Mouse (Mus musculus) cerebellum, postnatal 36 days (tissue): ENCODE measurements at regions not wholly inside any gene's neighbourhood (a gene's known extent, or its start where the extent isn't known, plus 50 kb on each side); places are given as distances from the start of the nearest gene placed in this dataset.

Experiments
- DNase-seq, 2 experiments: peaks; one replicate each; pipeline ENCODE4 v3.0.0; 2021 to 2022; ENCODE audit warnings: mixed read lengths in 2 of 2

DNA sequence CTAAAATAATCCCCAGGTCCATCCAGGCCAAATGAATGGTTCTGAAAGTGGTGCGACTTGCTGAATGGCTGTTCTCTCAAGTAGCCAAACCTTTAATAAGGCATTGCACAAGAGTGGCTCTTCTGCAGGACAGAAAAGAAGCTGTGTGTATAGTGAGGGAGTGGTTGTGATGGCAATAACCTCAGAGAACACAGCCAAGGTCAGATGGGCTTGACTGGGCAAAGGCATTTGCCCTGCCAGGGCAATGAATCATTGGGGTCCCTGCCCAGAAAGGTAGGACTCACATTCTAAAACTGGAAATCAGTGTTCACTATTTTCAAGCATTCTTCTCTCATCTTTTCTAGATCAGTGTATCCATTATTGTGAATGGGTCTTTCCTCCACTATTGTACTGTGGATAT lies 295.4 kb upstream of the Usp25 start:
- no peak for DNase-seq

DNA sequence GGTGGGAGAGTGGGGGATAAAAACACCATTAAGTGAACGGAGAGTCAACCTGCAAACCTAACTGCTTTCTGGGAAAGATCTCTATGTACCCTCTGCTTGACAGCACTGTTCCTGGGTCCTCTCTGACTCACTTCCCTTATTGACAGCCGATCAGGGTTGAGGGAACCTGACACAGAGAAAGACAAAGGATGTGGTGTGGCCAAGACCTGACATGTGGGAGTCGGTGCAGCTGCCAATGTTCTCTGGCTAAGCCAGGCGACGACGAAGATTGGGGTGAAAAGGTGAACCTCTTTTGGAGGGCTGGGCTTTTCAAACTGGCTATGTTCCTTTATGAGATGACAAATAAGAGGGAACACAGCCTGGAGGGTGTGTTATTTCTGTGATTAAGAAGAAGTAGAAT lies 318.6 kb upstream of the Usp25 start:
- no peak for DNase-seq

GRCm38 (mm10) chr16:76687735-76688447 lies 314.3 kb upstream of the Nrip1 start:
- DNase-seq, result peak in 1 of 2 experiments; percentile 11

- no peak for DNase-seq
Observed at GRCm38 (mm10) chr16:76685562-76685961, 311.9 kb upstream of the Nrip1 start.

DNA sequence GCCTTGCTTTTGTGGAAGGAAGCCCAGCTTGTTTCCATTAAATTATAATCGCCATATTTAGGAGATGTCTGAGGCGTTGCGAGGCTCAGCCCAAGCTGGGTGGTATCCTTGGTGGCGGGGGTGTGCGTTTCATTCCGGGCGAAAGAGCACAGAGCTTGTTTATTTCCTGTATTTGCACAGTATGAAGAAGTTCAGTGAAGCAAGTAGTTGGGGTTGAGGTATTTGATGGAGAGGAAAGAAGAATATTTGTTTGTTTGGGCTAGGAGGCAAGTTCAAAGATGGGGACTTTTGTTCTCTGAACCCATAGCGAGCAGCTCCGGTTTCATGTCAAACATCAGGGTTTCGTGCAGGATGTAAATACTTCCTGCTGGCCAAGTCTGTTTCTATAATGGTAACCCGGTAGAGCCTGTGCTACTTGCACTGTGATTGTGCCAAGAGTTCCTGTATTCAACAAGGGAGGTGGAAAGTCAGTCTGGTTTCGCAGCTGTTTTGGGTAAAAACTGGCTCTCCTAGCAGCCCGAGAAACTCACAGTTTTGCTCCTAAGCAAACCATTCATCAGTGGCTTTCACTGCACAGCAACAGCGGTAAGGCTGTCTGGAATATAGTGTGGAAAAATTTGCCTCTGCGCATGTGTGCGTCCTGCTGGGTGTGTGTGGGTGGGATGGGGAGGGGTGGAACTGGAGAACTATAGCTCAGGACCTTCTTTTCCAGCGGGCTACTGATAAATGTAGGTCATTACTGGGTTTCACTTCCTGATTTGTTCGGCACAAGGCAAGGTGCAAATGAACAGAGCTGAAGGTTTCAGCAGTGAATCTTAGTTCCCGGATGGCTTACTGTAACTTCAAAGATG lies 306.7 kb upstream of the Nrip1 start:
- DNase-seq, result no peak

GRCm38 (mm10) chr16:76678885-76679284 lies 305.3 kb upstream of the Nrip1 start:
- no peak for DNase-seq

- no peak for DNase-seq
Observed at GRCm38 (mm10) chr16:76669795-76670194, 296.2 kb upstream of the Nrip1 start.

DNA sequence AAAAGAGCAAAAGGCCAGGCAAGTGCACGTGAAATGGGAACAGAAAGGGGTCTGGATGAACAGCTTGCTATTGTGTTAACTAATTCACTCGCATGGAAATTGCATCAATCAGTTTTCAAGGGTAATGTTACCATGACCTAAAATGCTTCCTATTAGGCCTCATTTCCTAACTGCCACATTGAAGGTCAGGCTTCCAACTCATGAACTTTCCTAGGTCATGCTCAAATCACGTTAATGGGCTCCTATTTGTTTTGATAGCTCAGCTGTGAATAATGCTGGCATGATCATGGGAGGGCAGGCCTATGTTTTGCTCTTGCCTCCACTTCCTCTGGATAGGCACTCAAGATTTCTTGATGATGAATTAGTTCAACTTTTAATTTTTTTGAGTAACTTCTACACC lies 293.4 kb upstream of the Nrip1 start:
- DNase-seq, result no peak

- DNase-seq, result no peak
Observed at GRCm38 (mm10) chr16:76655106-76655505, 281.5 kb upstream of the Nrip1 start.

- no peak for DNase-seq
Observed at GRCm38 (mm10) chr16:76644281-76644680, 270.7 kb upstream of the Nrip1 start.

- no peak for DNase-seq
Observed at GRCm38 (mm10) chr16:76643801-76644200, 270.2 kb upstream of the Nrip1 start.

DNA sequence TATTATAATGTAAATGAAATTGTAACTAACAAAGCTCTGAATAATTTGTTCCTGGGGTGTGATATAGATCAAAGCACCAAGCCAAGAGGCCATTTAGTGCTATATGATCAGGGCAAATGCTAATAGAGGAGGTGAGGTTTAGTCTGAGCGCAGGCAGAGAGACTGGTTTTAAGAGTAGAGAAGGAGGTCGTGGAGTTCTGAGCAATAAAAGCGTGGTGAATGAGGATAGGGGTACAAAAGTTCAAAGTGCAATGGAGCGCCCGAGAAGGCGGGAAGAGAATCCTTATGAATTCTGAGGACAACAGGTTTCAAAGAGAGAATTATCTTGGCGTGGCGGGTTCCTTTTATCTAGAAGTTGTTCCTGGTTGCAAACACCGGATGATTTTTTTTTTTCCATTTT lies 261.5 kb upstream of the Nrip1 start:
- DNase-seq, result no peak

DNA sequence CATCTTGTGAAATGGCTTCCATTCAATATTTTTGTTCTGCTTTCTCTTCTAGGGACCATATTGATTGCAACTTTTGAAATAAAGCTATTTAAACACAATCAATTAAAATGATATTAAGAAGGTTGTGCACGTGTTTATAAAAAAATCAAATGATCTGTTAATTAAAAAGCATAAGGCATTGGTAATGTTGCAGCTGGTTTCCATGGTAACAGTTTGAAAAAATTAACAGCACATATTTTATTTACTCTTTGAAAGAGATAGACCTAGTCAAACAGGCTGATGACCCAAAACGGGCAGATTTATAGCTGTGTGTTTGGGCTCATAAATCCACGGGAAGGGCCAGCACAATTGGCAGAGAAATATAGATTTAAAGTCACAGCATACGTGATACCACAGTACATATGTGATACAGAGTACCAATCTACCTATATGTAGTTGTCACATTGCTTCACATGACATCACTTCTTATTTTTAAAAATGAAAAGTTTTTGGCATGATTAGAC lies 260.6 kb upstream of the Nrip1 start:
- no peak for DNase-seq

DNA sequence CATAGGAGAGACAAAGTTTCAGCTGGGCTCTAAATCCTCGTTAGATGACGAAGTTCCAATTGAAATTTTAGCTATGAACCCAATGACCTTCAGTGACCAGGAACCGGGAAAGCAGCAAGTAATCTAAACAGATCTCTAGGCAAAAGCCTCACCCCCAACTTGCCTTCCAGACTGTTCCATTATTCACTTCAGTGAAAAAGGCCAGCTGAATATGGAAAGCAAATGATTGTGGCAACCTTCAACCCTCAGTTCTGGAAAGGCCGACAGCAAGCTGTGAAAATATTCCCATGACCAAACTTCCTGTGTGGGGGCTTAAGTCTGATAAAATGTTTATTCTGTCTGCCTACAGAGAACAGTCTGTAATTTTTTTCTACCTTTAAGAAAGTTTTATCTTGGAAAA lies 252.5 kb upstream of the Nrip1 start:
- no peak for DNase-seq

DNA sequence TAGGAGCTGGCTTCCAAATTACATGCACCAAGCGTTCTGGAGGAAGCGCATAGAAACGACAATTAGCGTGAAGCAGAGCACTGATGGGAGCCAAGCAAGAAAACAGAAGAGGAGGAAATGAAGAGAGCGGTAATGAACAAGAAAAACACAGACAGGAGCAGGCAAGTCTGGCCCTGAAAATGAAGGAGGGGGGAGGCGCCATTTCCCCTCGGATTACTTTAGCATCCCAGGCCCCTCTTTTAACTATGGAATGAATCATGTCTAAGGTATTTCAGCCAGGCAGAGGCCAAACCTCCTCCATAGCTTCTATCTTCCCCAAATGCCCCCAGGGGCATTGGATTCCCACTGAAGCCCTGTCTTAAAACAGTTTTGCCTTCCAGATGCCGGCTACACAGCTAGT lies 248.1 kb upstream of the Nrip1 start:
- no peak for DNase-seq

GRCm38 (mm10) chr16:76618295-76618694 lies 244.7 kb upstream of the Nrip1 start:
- no peak for DNase-seq

GRCm38 (mm10) chr16:76611061-76611460 lies 237.4 kb upstream of the Nrip1 start:
- no peak for DNase-seq

GRCm38 (mm10) chr16:76604914-76605313 lies 231.3 kb upstream of the Nrip1 start:
- DNase-seq, result no peak

DNA sequence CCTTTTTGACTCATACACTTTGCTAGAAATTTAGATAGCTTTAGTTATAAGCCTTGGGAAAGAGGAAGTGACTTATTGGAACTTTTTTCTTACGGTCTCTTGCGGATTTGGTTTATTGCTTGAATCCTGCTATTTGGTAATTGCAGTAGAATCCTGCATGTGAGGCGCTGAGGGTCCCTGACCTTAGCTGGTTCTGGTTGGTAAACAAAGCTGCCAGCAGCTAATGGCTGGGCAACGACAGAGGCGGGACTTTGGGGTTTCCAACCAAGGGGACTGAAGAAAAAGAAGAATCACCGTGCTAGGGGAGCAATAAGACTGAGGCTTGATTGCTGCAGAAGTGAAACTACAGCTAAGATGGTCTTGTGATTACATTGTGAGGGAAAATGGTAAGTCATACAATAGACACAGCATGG lies 230.2 kb upstream of the Nrip1 start:
- no peak for DNase-seq

DNA sequence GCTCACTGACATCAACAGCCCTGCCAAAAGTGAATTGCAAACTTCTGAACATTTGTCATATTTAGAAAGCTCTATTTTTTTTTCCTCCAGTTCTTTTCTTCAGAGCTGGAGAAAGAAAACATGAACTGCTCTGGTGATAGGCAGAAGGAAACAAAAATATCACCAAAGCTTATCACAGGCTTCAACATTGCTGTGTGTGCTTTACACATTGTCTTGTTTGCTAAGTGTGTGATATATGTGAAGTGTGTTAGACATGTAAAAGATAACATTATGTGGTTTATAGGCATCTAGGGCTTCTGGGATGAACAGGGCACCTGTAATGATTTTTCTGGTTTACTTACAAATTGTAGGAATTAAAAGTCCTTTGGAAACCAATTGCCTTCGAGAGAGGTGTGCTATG lies 229.8 kb upstream of the Nrip1 start:
- DNase-seq, result no peak

- DNase-seq, result no peak
Observed at GRCm38 (mm10) chr16:76600131-76600530, 226.5 kb upstream of the Nrip1 start.

- no peak for DNase-seq
Observed at GRCm38 (mm10) chr16:76591956-76592768, 218.5 kb upstream of the Nrip1 start.

- no peak for DNase-seq
Observed at GRCm38 (mm10) chr16:76589791-76590190, 216.2 kb upstream of the Nrip1 start.
